Mouse (Mus musculus): ENCODE measurements around the gene Nsf.

DNA sequence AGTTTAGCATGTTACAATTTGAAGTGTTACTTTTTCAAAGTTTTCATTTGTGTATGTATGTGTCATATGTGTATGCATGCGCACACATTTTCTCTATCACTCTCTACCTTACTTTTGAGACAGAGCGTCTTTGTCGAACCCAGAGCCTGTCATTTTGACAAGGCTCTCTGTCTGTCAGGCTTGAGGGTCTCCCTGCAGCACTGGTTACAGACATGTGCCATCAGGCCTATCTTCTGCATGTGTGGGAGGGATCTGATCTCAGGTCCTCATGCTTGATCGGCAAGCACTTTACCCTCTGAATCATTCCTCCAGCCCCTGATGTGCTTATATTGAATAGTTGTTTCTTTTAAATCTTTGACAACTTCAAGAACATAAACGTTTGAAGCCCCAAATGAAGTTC is 15.4 kb upstream of the Nsf start:
- TF ChIP-seq CTCF (conservative IDR thresholded peaks at IDR 0.05; ENCODE audit: low read length) (no peak), NANOG (IDR thresholded peaks at IDR 0.05; ENCODE audit: borderline replicate concordance, low read length) (no peak), POU5F1 (IDR thresholded peaks at IDR 0.05; ENCODE audit: borderline replicate concordance, low read length) (no peak)

Data from E14TG2a.4 (cell line).